Mouse (Mus musculus) thymus, postnatal 36 days (tissue): Measurements from ENCODE around the gene Lactbl1.

ENCODE experiments used
- DNase-seq, 2 experiments: peaks; one replicate each; pipeline ENCODE4 v3.0.0; 2022; ENCODE audit warnings: mixed read lengths in 2 of 2

Lactbl1 gene

GRCm38 (mm10) chr4:136622388-136622787 lies at the start of gene Lactbl1:
Lactbl1 (plus strand) TSS chr4:136622621.
- no peak for DNase-seq

GRCm38 (mm10) chr4:136581885-136582284 lies 40.5 kb upstream of the Lactbl1 start:
- no peak for DNase-seq

- no peak for DNase-seq
These were observed 35.1 kb upstream of the Lactbl1 start for GRCm38 (mm10) chr4:136587221-136587827.

GRCm38 (mm10) chr4:136588003-136588402 lies 34.4 kb upstream of the Lactbl1 start:
- no peak for DNase-seq

- no peak for DNase-seq
These were observed 30.3 kb upstream of the Lactbl1 start for GRCm38 (mm10) chr4:136592111-136592510.

- no peak for DNase-seq
These were observed 28.4 kb upstream of the Lactbl1 start for GRCm38 (mm10) chr4:136594006-136594405.

- DNase-seq, result no peak
These were observed 27.2 kb upstream of the Lactbl1 start for GRCm38 (mm10) chr4:136595221-136595620.

GRCm38 (mm10) chr4:136598268-136598876 lies 24.0 kb upstream of the Lactbl1 start:
- no peak for DNase-seq

- no peak for DNase-seq
These were observed 22.6 kb upstream of the Lactbl1 start for GRCm38 (mm10) chr4:136599869-136600268.

- DNase-seq, result no peak
These were observed 21.9 kb upstream of the Lactbl1 start for GRCm38 (mm10) chr4:136600536-136600935.

- DNase-seq, result peak in 1 of 2 experiments; percentile 18
These were observed 20.9 kb upstream of the Lactbl1 start for GRCm38 (mm10) chr4:136601476-136601875.

- peak; percentile 57 to 60 for DNase-seq
These were observed 20.3 kb upstream of the Lactbl1 start for GRCm38 (mm10) chr4:136602018-136602554.

GRCm38 (mm10) chr4:136602568-136602967 lies 19.9 kb upstream of the Lactbl1 start, which contains the start of gene Kdm1a:
Kdm1a (minus strand) TSS chr4:136602723.
- DNase-seq, result peak; percentile 92 to 96

- no peak for DNase-seq
These were observed 16.5 kb upstream of the Lactbl1 start for GRCm38 (mm10) chr4:136605756-136606485.

- no peak for DNase-seq
These were observed 12.0 kb upstream of the Lactbl1 start, which contains the start of gene Tex46 for GRCm38 (mm10) chr4:136610387-136610856. Tex46 (plus strand) TSS chr4:136610437.

GRCm38 (mm10) chr4:136613657-136614056 lies 8.8 kb upstream of the Lactbl1 start:
- DNase-seq, result no peak

- no peak for DNase-seq
These were observed 1.1 kb upstream of the Lactbl1 start for GRCm38 (mm10) chr4:136621336-136621735.

GRCm38 (mm10) chr4:136621956-136622355 lies 465 bp upstream of the Lactbl1 start:
- no peak for DNase-seq

GRCm38 (mm10) chr4:136626590-136626989 lies 4.2 kb downstream of the Lactbl1 start:
- peak; percentile 39 to 47 for DNase-seq

- DNase-seq, result no peak
These were observed 9.0 kb downstream of the Lactbl1 start for GRCm38 (mm10) chr4:136631237-136631994.

- no peak for DNase-seq
These were observed 13.6 kb downstream of the Lactbl1 start for GRCm38 (mm10) chr4:136635995-136636394.

GRCm38 (mm10) chr4:136636511-136636910 lies 14.1 kb downstream of the Lactbl1 start:
- DNase-seq, result no peak
